Mouse (Mus musculus) erythroblast, adult 5-6 weeks (primary cell): ENCODE measurements at regions not wholly inside any gene's neighbourhood (a gene's known extent, or its start where the extent isn't known, plus 50 kb on each side); places are given as distances from the start of the nearest gene placed in this dataset.

Source experiments
- ATAC-seq: replicated peaks from 2 replicates; pipeline ENCODE4 v1.8.0; 2016; ENCODE audit warnings: moderate number of reproducible peaks, mild to moderate bottlenecking, moderate TSS enrichment, inconsistent platforms; ENCODE audit not compliant: poor library complexity, low FRiP score, severe bottlenecking

DNA sequence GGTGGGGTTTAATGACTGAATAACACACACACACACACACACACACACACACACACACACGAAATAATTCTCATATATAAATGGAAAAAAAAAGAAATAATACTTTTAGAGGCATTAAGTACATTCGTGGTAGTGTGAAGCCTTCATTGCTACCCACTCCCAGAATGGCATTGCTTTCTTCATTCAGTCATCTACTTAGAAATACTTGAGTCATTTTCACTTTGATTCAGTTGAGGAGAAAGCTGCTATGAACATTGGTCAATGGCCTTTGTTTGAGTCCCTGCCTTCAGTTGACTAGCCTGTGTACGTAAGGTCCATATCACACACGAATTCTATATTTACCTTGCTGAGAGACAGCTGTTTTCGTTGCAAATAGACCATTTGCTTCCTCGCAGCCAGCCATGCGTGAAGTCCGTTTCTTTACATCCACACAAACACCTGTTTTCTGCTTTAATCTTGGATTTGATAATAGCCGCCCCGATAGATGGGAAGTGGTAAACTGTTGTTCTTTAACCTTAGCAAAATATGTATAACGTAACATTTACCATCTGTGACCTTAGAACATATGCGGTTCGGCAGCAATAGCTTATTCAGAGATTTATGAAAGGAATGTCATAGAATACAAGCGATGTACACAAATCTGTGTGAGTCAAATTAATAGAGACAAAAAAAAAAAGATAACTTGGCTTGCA, 72.3 kb upstream of the Cpm start:
- ATAC-seq: no peak

DNA sequence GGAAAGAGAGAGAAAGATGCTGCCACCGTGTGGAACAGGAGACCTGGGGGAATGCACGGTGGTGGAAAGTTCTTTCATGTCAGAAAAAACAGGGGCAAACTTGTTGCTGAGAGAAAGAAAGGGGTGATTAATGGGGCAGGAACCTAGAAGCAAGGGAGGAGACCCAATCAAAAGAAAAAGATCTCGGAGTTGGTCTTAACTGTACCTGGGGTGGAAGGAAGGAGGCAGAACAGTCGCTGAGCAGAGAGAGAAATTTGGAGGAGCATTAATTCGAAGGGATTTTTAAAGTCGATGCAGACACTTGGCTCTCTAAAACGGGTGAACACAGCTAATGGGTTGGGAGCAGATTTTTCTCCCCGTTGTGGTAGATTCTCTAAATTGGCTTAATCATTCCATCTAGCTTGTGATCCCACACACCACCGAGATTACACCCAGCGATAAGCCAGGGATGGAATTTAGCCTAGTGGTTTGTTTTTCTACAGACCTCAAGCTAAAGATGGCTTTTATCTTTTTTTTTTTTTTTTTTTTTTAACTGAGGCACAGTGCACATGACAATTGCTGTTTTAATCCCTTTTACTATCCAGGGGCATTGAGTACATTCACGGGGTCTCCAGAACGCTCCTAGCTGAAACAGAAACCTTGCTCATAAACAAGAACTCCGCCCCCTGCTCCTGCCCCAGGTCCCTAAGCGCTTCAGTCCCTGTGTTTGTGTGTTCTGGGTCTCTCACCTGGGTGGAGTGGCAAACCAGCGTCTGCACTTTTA, 73.1 kb upstream of the Cpm start:
- ATAC-seq: no peak

GRCm38 (mm10) chr10:117555542-117555941, 73.8 kb upstream of the Cpm start:
- no peak for ATAC-seq

DNA sequence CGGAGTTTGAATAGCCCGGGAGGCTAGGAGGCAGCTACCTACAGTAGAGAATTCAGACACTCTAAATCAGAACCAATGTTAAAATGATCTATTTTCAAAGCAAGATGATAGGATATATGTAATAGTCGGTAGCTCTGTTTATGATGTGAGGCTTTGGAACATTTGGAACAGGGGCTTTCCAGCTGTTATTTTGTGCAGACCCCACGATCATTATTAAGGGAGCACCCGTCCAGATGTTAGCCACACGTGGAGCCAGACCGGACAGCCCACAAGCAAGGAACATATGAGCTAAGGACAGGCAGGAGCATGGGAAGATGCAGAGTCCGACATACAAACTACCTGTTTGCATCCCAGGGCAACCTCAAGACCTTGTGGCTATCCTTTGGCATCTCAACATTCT, 74.3 kb upstream of the Cpm start:
- no peak for ATAC-seq

GRCm38 (mm10) chr10:117554533-117554932, 74.8 kb upstream of the Cpm start:
- no peak for ATAC-seq

DNA sequence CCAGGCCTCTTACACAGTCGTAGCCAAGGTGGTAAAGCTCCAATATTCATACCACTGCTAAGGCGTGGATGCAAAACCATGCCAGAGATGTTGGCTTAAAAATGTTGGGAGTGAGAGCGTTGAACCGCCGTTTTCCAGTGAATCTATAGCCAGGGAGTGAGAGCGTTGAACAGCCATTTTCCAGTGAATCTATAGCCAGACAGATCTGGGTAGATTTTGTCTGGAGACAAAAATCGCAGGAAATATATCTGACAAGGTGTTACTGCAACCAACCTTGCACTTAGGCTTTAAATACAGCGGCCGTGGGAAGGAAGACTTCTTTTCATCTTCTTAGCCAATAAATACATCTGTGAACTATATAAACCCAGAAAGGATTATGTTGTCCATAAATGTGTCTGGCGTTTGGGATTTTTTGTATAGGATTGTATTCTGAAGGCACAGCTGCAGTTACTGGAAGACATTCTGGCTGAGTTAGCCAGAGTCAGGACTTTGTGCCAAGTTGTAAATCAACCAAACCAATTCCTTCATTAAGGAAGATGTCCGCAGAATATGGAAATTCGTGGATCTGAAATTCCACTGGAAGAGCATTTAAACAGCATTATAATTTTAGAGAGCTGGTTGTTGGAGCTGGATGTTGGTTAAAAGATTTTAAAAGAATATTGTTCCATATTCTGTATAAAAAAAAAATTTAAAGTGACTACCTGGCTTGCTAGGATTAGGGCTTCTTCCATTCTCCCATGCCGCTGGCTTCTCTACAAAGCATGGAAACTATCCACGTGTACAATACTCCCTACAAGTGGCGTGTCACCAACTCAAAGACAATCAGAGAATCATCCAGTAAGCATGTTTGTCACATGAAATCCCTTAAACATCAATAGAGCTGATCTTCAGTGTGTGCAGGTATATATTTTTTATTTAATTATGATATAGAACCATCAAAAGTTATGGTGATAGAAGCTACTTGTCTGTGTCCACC, 75.8 kb upstream of the Cpm start:
- ATAC-seq: no peak

GRCm38 (mm10) chr10:117552049-117552652, 77.1 kb upstream of the Cpm start:
- no peak for ATAC-seq

GRCm38 (mm10) chr10:117551234-117552048, 77.9 kb upstream of the Cpm start:
- ATAC-seq: no peak

DNA sequence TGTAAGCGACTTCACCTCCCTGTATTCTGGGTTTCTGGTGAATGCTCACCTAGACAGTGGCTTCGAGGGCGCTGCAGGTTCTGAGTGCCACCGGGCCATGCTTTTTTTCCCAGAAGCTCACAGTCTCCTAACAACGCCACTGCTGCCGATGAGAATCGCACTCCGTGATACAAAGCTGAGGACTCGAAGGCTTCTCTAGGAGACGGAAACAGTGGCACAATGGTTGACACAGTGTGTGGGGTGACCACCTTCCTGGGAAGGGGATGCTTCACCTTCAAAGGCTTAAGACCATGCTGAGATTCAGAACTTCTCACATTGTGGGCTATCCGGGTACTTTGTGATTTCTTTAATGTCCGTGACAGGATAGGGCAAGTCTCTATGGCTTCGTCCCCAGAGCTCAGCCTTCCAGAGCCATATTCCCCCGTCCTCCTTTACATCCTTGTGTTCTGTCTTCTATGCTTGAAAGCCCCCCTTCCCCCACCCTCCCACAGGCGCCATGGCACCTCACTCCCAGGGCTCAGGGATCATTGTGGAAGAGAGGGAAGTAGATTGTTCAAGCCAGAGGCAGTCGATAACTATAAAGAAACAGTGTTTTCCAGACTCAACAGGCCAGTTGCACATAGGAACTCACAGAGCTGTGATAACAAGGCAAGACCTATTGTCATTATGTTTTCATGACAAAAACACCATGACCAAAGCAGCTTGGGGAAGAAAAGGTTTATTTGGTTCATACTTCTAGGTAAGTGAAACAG, 79.3 kb upstream of the Cpm start:
- no peak for ATAC-seq

DNA sequence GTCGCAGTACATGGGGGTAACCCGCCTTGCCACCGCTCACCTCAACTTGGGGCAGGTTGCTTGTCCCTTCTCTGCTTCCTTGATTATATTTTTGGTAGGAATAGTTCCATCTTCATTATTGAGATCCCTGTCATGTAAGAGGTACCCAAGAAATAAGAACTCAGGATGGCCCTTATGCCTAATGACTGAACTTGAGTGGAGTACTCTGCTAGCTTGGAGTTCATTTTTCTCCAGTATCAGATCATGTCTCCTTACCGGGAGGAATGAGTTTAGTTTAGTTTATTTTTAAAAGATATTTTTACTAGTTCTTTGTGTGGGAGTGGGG, 79.8 kb upstream of the Cpm start:
- no peak for ATAC-seq

- no peak for ATAC-seq
Observed at GRCm38 (mm10) chr10:117548775-117549505, 80.4 kb upstream of the Cpm start.

GRCm38 (mm10) chr10:117548262-117548661, 81.0 kb upstream of the Cpm start:
- ATAC-seq: no peak

GRCm38 (mm10) chr10:117547275-117547674, 82.0 kb upstream of the Cpm start:
- ATAC-seq: no peak

GRCm38 (mm10) chr10:117545842-117546631, 83.3 kb upstream of the Cpm start:
- no peak for ATAC-seq

GRCm38 (mm10) chr10:117544680-117545546, 84.4 kb upstream of the Cpm start:
- no peak for ATAC-seq

- ATAC-seq: no peak
Observed at GRCm38 (mm10) chr10:117543995-117544679, 85.2 kb upstream of the Cpm start.
